In the genomic region with DNA sequence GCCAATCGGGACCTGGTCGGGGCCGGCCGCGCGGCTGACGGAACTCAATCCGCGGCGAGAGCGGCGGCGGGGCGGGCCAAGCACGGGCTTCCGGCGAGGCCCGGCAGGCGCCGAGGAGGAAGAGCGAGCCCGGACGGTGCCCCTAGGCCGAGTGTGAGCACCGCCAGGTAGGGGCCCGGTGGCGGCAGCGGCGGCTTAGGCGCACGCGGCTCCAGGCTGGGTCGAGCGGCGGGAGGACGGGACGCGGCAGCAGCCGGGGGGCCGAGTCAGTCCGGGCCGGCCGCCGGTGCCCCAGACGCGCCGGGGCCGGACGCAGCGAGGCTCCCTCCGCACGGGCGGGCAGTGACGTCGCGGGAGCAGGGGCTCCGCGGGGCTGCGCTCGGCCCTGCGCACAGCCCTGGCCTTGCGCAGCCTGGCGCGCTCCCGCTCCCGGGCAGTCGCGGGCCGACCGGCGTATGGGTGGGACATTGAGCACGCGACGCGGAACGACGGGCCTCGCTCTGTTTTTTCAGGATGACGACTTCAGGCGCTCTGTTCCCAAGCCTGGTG, we compare ENCODE assay signal across 8 mouse cellular contexts. TPM values are rescaled to one million over a fixed set of nuclear protein-coding genes. Genes with fewer than 3 reads are reported as not detected.
DNase-seq lines count a peak whose midpoint lies in the region; ATAC-seq and TF ChIP-seq lines count a peak whose summit lies in the region.

No protein-coding gene starts in this region.

- peak; percentile 70 to 71; a peak in 3 of 4 replicates for TF ChIP-seq POLR2A in MEL (IDR thresholded peaks at IDR 0.05; ENCODE audit: control insufficient read depth in 1 of 2, insufficient read depth in 1 of 2, low read depth in 1 of 2, low read length in 2 of 2, poor library complexity in 1 of 2)
- peak; percentile 60 for TF ChIP-seq POLR2A in embryonic fibroblast, embryonic 13.5 days (IDR thresholded peaks at IDR 0.05; ENCODE audit: low read depth, low read length)

- peaks cover 23% of the 10 kb centered on the region for H3K4me1 ChIP-seq in kidney, embryonic 15.5 days
- H3K4me1 ChIP-seq in MEL (ENCODE audit: control insufficient read depth in 1 of 2, insufficient read depth in 2 of 2, low read length in 2 of 2) = peaks cover 0 to 21% of the 10 kb centered on the region in 2 experiments; a peak in 2 of 4 replicates
- H3K4me1 ChIP-seq in embryonic fibroblast, embryonic 13.5 days (ENCODE audit: control insufficient read depth, insufficient read depth, low read length) = peaks cover 5% of the 10 kb centered on the region; the same call in 1 of the 2 replicates
- H3K4me1 ChIP-seq in limb, embryonic 13.5 days = peaks cover 20% of the 10 kb centered on the region
- peaks cover 30% of the 10 kb centered on the region for H3K4me1 ChIP-seq in neural tube, embryonic 15.5 days

- peak; percentile 74 for ATAC-seq in kidney, embryonic 15.5 days (replicated peaks; ENCODE audit: low FRiP score)
- ATAC-seq in limb, embryonic 13.5 days (ENCODE audit: low FRiP score, low read depth) = peak; percentile 68
- ATAC-seq in neural tube, embryonic 15.5 days (ENCODE audit: low FRiP score) = peak; percentile 74

- peak overlapping the region; percentile 93 for H3K4me2 ChIP-seq in kidney, embryonic 15.5 days
- H3K4me2 ChIP-seq in limb, embryonic 13.5 days (replicated peaks) = peak overlapping the region; percentile 99
- peak overlapping the region; percentile 89 for H3K4me2 ChIP-seq in neural tube, embryonic 15.5 days

- peak overlapping the region; percentile 98 for H3K9ac ChIP-seq in kidney, embryonic 15.5 days
- H3K9ac ChIP-seq in MEL (ENCODE audit: control insufficient read depth, low read depth, low read length, poor library complexity, severe bottlenecking) = peak overlapping the region; percentile 92
- peak overlapping the region; percentile 97 for H3K9ac ChIP-seq in limb, embryonic 13.5 days
- peak overlapping the region; percentile 88 for H3K9ac ChIP-seq in neural tube, embryonic 15.5 days (replicated peaks)

- no peak for TF ChIP-seq RAD21 in MEL (IDR thresholded peaks at IDR 0.05; ENCODE audit: low read depth, low read length)

- no peaks in the 10 kb centered on the region for H3K9me3 ChIP-seq in kidney, embryonic 15.5 days (replicated peaks)
- H3K9me3 ChIP-seq in MEL (replicated peaks; ENCODE audit: insufficient read depth, low read length) = no peaks in the 10 kb centered on the region
- H3K9me3 ChIP-seq in limb, embryonic 13.5 days = no peaks in the 10 kb centered on the region
- no peaks in the 10 kb centered on the region for H3K9me3 ChIP-seq in neural tube, embryonic 15.5 days (replicated peaks)

- TF ChIP-seq CTCF in MEL (IDR thresholded peaks at IDR 0.05 in 2 of 3, conservative IDR thresholded peaks at IDR 0.05 in 1 of 3; ENCODE audit: control insufficient read depth in 1 of 3, insufficient read depth in 1 of 3, low read depth in 2 of 3, low read length in 3 of 3, poor library complexity in 1 of 3, severe bottlenecking in 1 of 3) = no peak
- TF ChIP-seq CTCF in embryonic fibroblast, embryonic 13.5 days (IDR thresholded peaks at IDR 0.05; ENCODE audit: borderline replicate concordance, insufficient read depth, low read length) = no peak

- peak overlapping the region; percentile 89 for H3K27ac ChIP-seq in kidney, embryonic 15.5 days
- H3K27ac ChIP-seq in MEL (ENCODE audit: control insufficient read depth, low read depth, low read length) = peak overlapping the region; percentile 72
- H3K27ac ChIP-seq in embryonic fibroblast, embryonic 13.5 days (ENCODE audit: insufficient read depth, low read length) = peak overlapping the region; percentile 57; the same call in 1 of the 2 replicates
- peak overlapping the region; percentile 85 for H3K27ac ChIP-seq in limb, embryonic 13.5 days
- H3K27ac ChIP-seq in neural tube, embryonic 15.5 days (replicated peaks) = peak overlapping the region; percentile 89

- H3K4me3 ChIP-seq in kidney, embryonic 15.5 days (replicated peaks) = peak overlapping the region; percentile 98
- peak overlapping the region; percentile 78 to 84 for H3K4me3 ChIP-seq in MEL (ENCODE audit: control insufficient read depth in 1 of 2, insufficient read depth in 1 of 2, low read depth in 2 of 2, low read length in 2 of 2)
- peak overlapping the region; percentile 73 for H3K4me3 ChIP-seq in embryonic fibroblast, embryonic 13.5 days (ENCODE audit: insufficient read depth, low read length)
- H3K4me3 ChIP-seq in limb, embryonic 13.5 days = peak overlapping the region; percentile 98
- peak overlapping the region; percentile 75 for H3K4me3 ChIP-seq in neural tube, embryonic 15.5 days (replicated peaks)

- peaks cover 30% of the 10 kb centered on the region for H3K79me2 ChIP-seq in MEL (ENCODE audit: control insufficient read depth, insufficient read depth, low read length, poor library complexity)

- no peak for TF ChIP-seq EP300 in MEL (IDR thresholded peaks at IDR 0.05; ENCODE audit: low read depth in 1 of 2, low read length in 2 of 2)

- under 1% methylated on average over 79 of the region's 80 CpGs for WGBS in kidney, embryonic 15.5 days
- WGBS in limb, embryonic 13.5 days = under 1% methylated on average over 74 of the region's 80 CpGs
- WGBS in neural tube, embryonic 15.5 days = under 1% methylated on average over 79 of the region's 80 CpGs

- H3K27me3 ChIP-seq in kidney, embryonic 15.5 days = no peaks in the 10 kb centered on the region
- no peaks in the 10 kb centered on the region for H3K27me3 ChIP-seq in MEL (ENCODE audit: control insufficient read depth in 1 of 2, insufficient read depth in 2 of 2, low read length in 2 of 2)
- no peaks in the 10 kb centered on the region for H3K27me3 ChIP-seq in limb, embryonic 13.5 days
- no peaks in the 10 kb centered on the region for H3K27me3 ChIP-seq in neural tube, embryonic 15.5 days (replicated peaks)

- no peak for DNase-seq in kidney, postnatal 10 days
- DNase-seq in MEL (ENCODE audit: low read depth, low spot score) = peak; percentile 46
- no peak for DNase-seq in testis, postnatal 14 days (ENCODE audit: low spot score)
- DNase-seq in right cerebral cortex, postnatal 25 days = no peak

- peaks cover 35% of the 10 kb centered on the region for H3K36me3 ChIP-seq in kidney, embryonic 15.5 days
- peaks cover 4 to 8% of the 10 kb centered on the region in 2 experiments for H3K36me3 ChIP-seq in MEL (ENCODE audit: control insufficient read depth in 1 of 2, insufficient read depth in 2 of 2, low read length in 2 of 2)
- H3K36me3 ChIP-seq in limb, embryonic 13.5 days = peaks cover 36% of the 10 kb centered on the region
- peaks cover 31% of the 10 kb centered on the region for H3K36me3 ChIP-seq in neural tube, embryonic 15.5 days

TF ChIP-seq in MEL, 35 proteins besides CTCF, POLR2A, EP300 and RAD21:
- TF ChIP-seq NRF1 (IDR thresholded peaks at IDR 0.05; ENCODE audit: insufficient read depth, low read depth, low read length, poor library complexity, severe bottlenecking) (peak; percentile 61; the same call in 1 of the 2 replicates), GABPA (IDR thresholded peaks at IDR 0.05; ENCODE audit: low read depth, low read length) (no peak), NELFE (IDR thresholded peaks at IDR 0.05; ENCODE audit: low read depth, low read length) (peak; percentile 83)

RNA-seq across cellular contexts. Expression of a gene that starts 0.3 kb away (rescaled TPM):
- polyA plus RNA-seq in kidney, embryonic 15.5 days (2015; fragmentation: Nextera tagmentation; extraction: Ambion mirVana) = 193 and 207 TPM in 2 replicates
- 287 and 295 TPM in 2 replicates for total RNA-seq in MEL (2012; rRNA removed)
- 100 to 1,000 TPM in 1 of 2 experiments, not detected in 1; 312 TPM for polyA plus RNA-seq in MEL (2012; ENCODE audit: insufficient read depth in 1 of 2, insufficient read length in 2 of 2, low read depth in 1 of 2, low replicate concordance in 2 of 2, missing spikeins in 1 of 2)
- 44.5 and 53.3 TPM in 2 replicates for polyA plus RNA-seq in embryonic fibroblast, embryonic 13.5 days (2011; ENCODE audit: insufficient read length, low read depth, missing spikeins)
- 196 and 199 TPM in 2 replicates for polyA plus RNA-seq in limb, embryonic 13.5 days (2015; fragmentation: Nextera tagmentation; extraction: Ambion mirVana)
- polyA plus RNA-seq in neural tube, embryonic 15.5 days (2015; fragmentation: Nextera tagmentation; extraction: Ambion mirVana) = 196 and 203 TPM in 2 replicates

RNA-seq across cellular contexts. Expression of a gene that starts 52.5 kb away (rescaled TPM):
- polyA plus RNA-seq in kidney, embryonic 15.5 days (2015; fragmentation: Nextera tagmentation; extraction: Ambion mirVana) = 30.3 and 32.1 TPM in 2 replicates
- 13.3 and 18.9 TPM in 2 replicates for total RNA-seq in MEL (2012; rRNA removed)
- polyA plus RNA-seq in MEL (2012; ENCODE audit: insufficient read depth in 1 of 2, insufficient read length in 2 of 2, low read depth in 1 of 2, low replicate concordance in 2 of 2, missing spikeins in 1 of 2) = 10 to 100 TPM in 1 of 2 experiments, not detected in 1; 25.5 TPM
- 34.0 and 39.3 TPM in 2 replicates for polyA plus RNA-seq in embryonic fibroblast, embryonic 13.5 days (2011; ENCODE audit: insufficient read length, low read depth, missing spikeins)
- 38.7 and 40.1 TPM in 2 replicates for polyA plus RNA-seq in limb, embryonic 13.5 days (2015; fragmentation: Nextera tagmentation; extraction: Ambion mirVana)
- polyA plus RNA-seq in neural tube, embryonic 15.5 days (2015; fragmentation: Nextera tagmentation; extraction: Ambion mirVana) = 63.8 and 71.8 TPM in 2 replicates

RNA-seq across cellular contexts. Expression of a gene that starts 54.1 kb away (rescaled TPM):
- 40.6 and 46.7 TPM in 2 replicates for polyA plus RNA-seq in kidney, embryonic 15.5 days (2015; fragmentation: Nextera tagmentation; extraction: Ambion mirVana)
- total RNA-seq in MEL (2012; rRNA removed) = 4.5 and 6.1 TPM in 2 replicates
- polyA plus RNA-seq in MEL (2012; ENCODE audit: insufficient read depth in 1 of 2, insufficient read length in 2 of 2, low read depth in 1 of 2, low replicate concordance in 2 of 2, missing spikeins in 1 of 2) = 10 to 100 TPM in 1 of 2 experiments, not detected in 1; 14.6 TPM
- polyA plus RNA-seq in embryonic fibroblast, embryonic 13.5 days (2011; ENCODE audit: insufficient read length, low read depth, missing spikeins) = 31.0 and 51.1 TPM in 2 replicates
- 15.6 and 15.8 TPM in 2 replicates for polyA plus RNA-seq in limb, embryonic 13.5 days (2015; fragmentation: Nextera tagmentation; extraction: Ambion mirVana)
- 1.2 and 4.4 TPM in 2 replicates for polyA plus RNA-seq in neural tube, embryonic 15.5 days (2015; fragmentation: Nextera tagmentation; extraction: Ambion mirVana)
